Mouse (Mus musculus): ENCODE measurements around the gene Atp2a2.

Atp2a2 gene

GRCm38 (mm10) chr5:122409692-122410645, 92.1 kb downstream of the Atp2a2 start:
- no peak for DNase-seq (ENCODE audit: low spot score)

- no peak for DNase-seq (ENCODE audit: low spot score)
Measured at GRCm38 (mm10) chr5:122405537-122405936, 96.5 kb downstream of the Atp2a2 start.
